Mouse (Mus musculus): ENCODE measurements around the gene Mgat1.

- TF ChIP-seq POLR2A (IDR thresholded peaks at IDR 0.05; ENCODE audit: low read depth, low read length), result no peak
- TF ChIP-seq CTCF (IDR thresholded peaks at IDR 0.05; ENCODE audit: extremely low read depth, insufficient read length, insufficient replicate concordance, low read depth, low read length), result no peak
Observed at GRCm38 (mm10) chr11:49202071-49202470, 41.9 kb upstream of the Mgat1 start.

Data from small intestine, adult 2 months (tissue).